Mouse (Mus musculus) telencephalon, adult 2 months (tissue): ENCODE measurements at regions not wholly inside any gene's neighbourhood (a gene's known extent, or its start where the extent isn't known, plus 50 kb on each side); places are given as distances from the start of the nearest gene placed in this dataset.

Experiments
- DNase-seq: peaks from one replicate; pipeline ENCODE4 v3.0.0-alpha.2; 2011; ENCODE audit warnings: low read depth, low spot score

DNA sequence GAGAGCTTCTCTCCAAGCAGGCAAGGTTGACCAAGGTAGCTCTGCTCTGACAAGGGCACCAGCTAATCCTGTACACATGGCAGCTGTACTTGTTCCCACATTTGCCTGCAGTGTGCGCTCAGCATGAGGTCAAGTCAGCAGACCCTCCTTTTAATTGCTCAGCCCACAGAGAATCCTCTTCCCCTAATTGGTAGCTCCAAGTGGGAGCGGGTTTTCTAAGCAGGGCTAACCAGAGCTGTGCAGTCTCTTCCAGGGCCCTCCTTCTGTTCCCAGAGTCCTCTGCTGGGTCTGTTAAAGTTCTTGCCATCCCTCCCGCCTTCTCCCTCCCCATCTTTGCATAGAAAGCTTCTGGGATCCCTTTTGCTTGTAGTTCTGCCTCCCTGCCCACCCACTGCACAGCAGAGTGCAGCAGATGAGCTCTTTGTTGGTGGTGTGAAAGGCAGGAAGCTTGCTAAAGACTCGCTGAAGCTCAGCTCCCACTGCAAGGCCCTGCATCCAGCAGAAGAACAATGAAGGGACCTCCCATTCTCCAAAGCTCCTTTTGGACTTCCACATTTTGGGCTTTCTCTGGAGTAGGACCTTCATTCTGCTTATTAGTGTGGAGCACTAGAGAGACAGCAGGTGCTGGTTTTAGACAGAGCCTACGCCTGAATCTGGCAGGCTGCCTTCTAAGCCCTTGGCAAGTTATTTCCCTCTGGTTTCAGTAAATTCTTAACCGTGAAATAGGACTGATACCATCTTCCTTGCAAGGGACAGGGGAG is 235.3 kb upstream of the Serp2 start:
- peak; percentile 90 for DNase-seq

DNA sequence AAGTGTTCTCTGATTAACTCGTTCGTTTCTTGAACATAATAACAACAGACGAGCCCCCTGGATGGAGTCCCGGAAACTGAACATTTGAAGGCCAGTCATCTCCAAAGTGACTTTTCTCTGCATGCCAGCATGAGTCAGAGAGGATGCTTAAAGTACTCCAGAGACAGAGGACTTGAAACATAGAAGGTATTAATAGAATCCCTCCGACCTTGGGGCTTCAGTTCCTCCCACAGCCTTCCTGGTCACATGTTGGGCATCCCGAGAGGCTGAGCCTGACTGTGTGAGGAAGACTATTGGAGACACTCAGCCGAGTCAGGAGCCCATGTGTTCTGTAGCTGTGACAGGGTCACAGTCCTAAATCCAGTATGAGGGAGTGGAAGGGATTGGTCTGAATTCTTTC is 232.7 kb upstream of the Serp2 start:
- no peak for DNase-seq

DNA sequence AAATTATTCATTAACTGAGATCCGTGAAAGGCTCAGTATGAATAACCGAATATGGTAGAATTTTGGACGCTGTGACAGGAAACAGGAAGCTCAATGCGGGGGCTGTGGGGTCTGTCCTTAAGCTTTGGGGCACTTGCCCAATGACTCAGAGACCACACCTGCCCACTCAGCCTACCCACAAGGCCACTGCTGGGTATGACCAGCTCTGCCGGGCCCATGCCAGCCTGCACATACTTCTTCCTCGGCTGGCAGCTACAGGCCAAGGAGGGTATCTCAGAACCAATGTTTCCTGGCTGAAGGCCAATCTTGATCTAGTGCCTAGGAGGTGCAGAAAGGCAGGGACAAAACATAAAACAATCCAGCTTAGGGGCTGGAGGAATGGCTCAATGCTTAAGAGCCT is 230.9 kb upstream of the Serp2 start:
- DNase-seq, result no peak

DNA sequence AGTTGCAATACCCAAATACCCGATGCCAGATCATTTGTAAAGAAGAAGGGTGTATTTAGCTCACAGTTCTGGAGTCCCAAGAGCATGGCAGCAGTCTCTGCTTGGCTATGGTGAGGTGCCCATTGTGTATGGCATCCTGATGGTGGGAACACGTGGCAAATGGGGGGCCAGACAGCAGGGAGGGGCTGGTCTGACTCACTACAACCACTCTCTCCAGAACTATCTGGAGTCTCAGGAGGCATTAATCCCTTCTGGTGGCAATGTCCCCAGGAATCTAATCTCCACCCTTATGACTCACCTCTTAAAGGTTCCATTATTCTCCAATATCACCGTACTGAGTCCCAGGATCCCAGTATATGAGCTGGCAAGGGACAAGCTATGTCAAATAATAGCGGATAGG is 229.5 kb upstream of the Serp2 start:
- DNase-seq, result no peak

DNA sequence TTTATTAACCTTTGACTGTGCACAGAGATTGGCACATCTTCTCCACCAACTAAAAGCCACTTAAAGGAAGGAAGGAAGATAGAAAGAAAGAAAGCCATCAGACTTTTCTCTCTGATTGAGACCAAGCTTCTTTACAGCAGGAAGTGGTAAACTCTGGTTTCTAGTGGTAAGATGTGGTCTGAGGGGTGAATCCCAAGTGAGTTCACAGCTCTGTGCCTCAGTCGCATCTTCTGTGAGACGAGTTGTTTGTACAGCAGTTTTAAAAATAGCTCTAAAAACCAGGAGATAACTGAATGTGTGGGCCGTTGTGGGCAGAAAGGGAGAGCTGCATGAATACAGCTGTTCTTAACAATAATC is 224.8 kb upstream of the Serp2 start:
- DNase-seq, result no peak

DNA sequence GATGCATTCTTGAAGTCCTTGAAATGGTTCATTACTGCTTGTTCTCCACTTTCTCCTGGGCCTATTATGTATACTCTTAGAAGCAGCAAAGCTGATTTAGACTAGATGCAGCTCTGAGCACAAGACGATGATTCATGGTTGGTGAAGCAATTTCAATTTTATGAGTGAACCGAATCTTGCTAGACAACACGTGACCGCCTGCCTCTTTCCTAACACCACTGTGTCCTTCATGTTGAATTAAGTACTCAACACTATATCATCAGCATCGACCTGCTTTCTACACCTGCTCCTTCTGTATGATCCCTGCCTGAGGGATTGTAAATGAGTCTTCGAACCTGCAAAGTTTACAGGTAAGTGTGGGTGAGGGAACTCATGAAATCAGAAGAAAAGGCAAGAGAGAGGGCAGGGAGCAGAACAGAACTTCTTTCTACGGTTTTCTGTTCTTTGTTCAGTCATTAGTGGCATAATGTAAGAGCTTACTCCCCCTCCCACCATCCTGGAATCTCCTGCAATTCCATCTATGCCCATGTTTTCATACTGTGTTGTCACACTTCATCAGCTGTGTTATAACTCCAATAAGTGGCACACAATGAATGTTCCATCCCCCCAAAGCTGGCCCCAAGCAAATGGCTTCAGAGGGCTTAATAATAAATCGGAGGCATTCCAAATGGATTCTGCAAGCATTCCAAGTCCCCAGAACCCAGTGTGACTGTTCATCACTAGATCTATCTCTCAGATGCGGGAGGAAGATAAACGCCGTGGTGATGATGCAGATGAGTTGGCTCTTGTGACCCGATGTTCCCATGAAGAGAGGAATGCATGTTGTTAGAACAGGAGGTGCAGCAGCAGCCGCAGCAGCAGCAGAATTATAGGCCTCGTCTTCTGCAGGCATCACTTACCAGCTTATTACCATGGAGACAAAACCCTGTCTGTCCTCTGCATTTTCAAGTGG is 224.2 kb upstream of the Serp2 start:
- no peak for DNase-seq

DNA sequence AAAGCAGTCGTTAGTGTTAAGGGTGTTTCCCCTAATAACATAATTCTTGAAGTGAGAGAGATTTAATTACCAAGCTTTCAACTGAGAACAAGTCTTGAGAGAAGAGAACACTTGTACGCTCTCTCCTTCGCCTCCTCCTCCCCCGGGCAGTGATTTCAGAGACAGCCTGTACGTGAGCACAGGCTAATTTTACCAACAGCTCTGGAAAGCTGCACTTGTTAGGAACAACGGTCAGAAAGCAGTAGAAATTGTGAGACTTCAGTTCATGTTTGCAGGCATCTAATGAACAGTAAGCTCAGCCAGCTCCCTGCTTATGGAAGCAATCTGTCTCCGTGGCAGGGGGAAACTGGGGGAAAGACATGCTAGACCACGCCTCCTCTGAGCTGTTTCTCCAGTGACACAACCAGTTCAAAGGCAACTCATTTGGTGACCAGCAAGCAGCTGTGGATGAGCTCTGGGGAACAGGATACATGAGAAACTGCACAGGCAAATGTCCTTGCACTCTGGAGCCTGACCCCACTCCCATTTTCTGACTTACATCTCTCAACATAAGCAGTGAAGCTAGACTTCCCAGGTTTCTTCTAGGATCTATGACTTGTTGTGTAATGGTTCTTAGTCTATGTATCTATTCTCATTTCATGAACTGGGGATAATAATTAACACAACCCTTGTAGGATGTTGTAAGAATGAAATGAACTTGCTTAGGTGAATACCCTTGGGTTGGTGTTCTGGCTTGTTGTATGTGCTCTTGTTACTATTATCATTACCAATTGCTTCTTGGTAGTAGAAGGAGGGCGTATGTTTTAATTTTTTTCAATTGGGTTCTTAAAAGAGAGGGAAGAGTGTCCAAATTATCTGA is 222.1 kb upstream of the Serp2 start:
- peak; percentile 96 for DNase-seq

DNA sequence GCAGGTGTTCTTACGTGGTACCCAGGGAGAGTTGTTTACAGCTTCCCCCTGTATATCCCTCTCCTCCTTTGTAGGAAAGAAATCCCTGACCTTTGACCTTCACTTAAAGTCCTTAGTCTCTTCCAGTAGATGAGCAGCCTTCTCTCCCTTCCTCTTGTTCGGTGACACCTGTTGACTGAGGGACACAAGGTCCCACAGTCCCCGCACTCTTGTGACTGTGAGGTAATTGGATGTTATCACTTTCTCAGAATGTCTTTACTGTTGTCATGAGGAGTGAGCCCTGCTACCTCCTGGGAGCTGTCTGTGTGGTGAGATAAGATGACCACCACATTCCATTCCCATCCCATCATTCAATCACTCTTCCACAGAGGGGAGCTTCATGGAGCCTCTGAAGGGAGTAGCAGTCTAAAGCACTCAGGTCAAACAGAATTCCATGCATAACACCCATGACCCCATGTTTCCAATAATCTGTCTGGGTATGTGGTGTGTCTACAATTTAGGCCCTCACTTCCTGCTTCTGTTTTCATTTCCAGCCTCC is 218.8 kb upstream of the Serp2 start:
- DNase-seq, result no peak

DNA sequence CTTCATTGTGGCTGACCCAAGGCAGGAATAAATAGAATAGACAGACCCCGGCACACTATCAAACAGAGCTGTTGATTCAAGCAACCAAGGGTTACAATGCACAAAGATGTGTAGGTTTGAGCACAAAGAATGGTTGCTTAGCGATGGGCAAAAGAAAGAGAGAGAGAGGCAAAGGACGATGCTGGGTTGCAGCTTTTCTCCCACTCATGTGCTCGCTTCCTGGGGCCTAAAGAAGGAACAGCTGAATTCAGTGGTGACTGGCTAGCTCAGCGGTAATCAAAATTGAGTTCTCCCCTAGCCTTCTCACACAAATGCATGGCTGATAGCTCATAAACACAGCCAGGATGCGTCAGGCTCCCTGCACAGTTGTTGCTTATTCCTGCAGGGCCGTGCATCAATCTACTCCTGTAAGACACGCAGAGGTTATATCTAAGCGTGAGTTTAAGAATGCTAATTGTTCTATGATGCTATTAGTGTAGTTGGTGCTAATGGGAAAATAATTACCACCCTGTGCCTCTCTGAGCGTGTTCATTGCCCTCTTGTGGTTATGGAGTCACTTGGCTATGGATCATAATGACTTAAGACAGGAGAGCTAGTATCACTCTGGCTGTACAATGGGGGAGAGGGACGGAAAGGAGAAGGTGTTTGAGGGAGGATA is 216.2 kb upstream of the Serp2 start:
- no peak for DNase-seq

DNA sequence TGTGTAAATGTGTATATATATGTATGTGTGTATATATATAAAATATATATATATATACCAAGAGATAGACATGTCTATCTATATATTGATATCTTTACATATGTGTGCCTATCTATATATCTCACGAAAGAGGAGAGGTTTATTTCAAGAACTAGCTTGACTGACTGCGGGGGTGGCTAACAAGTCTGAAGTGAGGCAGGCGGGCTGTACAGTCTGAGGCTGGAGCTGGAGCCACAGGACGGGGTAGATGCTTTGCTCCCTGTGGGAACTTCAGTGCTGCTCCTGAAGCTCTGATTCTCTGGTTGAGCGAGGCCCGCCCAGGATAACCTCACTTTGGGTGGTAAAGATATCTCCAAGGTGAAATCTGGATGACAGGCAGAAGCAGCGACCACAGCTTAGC is 213.4 kb upstream of the Serp2 start:
- DNase-seq, result no peak

DNA sequence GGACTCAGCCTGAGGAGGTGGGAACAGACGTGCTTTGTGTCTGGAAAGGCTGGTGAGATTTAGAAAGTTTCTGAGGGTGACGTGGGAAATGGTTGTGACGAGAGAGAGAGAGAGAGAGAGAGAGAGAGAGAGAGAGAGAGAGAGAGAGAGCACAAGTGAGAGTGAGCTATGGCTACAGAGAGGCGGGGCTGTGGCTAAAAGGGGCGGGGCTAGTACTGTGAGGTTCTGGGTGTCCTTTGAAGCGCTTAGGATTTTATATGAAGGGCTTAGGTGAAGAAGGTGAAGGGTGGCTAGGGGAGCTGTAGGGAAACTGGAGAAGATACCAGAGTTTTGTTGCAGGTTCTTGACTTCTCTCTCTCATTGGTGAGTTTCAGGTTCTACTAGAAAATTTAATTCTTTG is 210.6 kb upstream of the Serp2 start:
- DNase-seq, result no peak

DNA sequence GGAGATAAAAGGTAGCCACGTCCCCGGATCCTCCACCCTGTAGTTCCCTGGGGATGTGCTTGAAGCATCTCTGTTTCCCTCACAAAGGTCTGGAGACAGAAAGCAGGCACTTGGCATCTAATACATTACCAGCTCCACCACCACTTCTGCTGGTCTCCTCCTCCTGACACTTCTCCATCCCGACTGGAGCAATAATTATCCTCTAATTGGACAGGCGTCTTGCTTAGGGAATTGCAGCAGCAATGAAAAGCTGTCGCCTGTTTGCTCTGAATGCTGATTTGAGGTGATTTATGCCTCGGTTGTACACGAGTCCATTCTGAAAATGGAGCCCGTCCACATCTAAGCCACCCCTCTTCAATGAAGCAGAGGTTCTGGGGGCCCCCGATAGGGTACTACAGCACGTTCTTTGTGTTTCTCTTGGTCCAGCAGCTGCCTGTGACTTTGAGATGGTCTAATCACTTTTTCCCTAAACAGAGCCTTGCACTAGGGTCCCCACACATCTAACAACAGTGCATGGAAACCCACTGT is 209.6 kb upstream of the Serp2 start:
- no peak for DNase-seq

DNA sequence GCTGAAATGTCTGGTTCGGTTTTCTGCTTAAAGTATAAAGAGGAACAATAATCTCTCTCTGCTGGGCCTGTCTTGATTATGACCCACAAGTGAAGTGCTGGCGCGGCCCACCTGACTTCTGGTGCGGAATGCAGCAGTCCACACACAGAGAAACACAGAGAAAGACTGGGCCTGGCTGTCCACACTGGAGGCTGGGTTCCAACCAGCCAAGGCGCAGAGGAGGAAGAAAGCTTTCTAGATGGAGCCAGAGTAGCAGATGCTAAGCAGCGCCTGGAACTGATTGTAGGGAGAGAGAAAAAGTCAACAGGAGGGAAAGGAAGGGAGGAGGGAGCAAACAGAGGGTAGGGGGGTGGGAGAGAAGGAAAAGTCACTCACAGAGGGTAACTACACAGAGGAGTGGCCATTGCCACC is 208.4 kb upstream of the Serp2 start:
- no peak for DNase-seq

DNA sequence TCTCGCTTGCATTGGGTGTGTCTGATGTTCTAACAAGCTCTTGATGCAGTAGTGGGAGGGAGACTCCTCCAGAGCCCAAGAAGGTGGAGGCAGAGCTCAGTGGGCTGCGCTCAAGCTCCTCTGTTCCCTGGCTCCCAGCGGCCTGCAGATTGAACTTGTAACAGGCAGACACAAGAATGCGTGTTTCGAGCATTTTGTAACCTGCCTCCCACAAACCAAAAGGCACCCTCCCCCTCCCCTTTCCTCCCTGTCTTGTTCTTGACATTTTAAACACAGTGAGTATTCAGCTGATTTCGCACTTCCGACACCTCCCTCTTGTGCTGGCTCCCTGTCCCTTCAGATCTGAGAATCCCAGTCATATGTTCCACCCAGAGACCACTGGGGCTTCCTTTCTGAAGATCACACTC is 207.7 kb upstream of the Serp2 start:
- peak; percentile 97 for DNase-seq

DNA sequence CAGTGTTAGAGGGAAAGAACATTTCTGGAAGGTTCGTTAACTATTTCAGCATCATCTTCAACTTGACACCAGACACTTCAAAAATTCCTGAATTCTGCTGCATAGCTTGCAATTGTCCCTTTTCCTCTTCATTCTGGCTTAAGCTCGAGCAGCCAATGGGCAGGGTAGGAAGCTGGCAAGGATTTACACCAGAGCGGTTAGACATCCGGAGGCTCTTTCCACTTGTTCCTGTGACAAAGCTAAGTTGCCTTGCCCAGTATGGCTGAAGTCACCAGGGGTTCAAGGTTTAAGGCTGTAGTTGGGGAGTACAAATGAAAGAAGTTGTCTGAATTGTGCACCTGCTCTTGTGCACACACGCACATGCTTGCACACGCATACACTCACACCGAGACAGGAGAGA is 206.8 kb upstream of the Serp2 start:
- DNase-seq, result no peak

DNA sequence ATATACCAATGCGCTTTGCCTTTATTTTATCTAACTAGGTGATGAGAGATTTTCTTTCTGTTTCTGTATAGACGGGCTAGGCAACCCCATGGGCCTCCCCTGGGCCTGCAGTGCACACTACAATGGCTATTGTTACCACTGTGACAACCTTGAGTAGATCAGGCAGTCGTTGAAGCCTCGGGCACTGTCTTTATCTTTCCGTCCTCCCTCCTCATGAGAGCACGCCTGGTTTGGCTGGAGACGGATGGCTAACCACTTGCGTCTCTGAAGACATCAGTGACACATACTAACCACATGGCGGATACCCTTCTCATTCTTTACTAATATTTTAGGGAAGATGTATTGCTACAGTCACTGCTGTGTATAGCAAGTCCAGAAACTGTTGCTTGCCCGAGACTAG is 206.1 kb upstream of the Serp2 start:
- DNase-seq, result no peak

DNA sequence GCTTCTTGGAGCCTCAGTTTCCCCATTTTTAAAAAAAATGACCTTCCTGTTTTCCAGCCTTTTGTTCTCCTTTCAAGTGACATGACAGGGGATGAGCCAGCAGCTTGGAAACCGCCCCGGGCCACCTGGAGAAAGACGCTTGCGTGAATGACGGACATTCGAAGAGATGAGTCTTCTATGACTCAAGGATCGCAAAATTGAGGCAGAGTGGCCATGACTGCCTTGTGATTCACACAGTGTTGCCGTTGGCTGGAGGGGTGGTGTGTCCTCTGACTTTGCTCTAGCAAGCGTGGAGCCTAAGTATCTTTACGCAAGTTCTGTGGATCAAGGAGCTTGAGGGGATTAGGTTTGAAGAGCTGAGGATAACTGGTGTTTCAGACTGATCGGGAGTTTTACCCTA is 205.0 kb upstream of the Serp2 start:
- no peak for DNase-seq

DNA sequence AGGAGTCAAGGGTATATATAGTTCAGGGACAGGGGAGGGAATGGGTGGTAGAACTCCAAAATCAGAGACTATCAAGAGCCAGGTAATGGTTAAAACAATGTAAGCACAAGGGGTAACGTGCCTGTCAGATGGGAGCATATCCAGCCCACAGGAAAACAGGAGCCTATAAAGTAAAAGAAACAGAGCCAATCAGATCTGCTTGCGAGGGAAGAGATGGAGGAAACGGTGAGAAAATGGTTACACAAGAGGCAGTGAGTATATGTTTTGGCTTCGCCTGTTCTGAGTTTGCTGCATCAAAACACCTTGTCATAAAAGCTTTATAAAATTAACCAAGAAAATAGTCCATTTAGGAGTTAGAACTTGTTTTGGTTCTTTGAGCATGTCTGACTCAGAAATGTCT is 204.6 kb upstream of the Serp2 start:
- no peak for DNase-seq

DNA sequence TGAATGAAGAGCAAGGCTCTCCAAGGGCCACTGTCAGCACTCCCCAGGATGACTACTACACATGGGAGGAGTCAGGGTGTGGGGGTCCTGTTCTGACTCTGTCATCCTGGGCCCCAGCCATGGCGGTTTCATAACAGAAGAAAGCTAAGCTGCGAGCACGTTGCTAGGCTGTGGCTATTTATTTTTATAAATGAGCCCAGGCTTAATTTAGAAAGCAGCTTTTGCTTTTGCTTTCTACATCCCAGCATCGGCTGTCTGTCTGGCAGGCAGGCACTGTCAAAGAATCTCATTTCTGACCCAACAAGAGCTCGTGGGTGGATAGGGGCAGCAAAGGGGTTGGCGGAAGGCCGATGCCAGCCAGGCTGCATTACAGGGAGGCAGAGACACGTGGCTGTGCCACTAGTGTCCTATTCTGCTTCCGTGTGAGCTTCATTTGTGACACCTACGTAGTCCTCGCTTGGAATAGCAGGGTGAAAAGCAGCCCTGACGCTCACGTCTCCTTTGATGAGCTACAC is 203.9 kb upstream of the Serp2 start:
- DNase-seq, result peak; percentile 95

DNA sequence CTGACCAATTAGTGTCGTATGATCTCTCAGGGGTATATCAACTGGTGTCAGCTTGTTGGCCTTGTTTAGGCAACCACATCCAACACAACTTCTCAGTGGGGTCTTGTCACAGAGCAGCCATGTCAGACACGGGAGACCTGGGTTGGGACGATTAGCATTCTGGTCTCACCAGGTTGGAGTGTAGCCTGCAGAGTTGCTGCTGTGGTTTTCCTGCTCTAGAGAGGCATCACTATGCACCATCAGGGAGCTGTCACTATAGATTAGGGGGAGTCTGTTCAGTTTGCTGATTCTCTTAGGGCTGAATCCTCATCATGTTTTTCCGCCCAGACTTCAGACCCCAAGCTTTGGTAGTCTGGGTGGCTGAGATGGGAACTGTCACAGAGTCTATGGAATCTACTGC is 202.7 kb upstream of the Serp2 start:
- no peak for DNase-seq

DNA sequence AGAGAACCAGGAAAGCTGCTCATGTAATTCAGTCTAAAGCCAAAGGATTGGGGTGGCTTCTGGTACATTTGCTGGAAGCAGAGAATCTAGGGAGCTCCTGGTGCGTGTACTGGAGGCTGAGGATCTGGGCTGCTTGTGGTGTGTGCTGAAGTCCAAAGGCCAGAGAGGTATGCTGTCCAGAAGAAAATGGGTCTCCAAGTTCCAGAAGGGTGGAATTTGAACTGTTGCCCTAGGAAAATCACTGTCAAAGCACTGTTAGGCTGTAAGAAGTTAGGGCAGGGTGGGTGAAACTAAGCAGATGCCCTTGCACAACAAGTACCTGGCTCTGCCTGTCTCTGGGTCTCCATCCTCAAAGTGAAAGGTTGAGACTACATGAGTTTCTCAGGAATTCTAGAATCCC is 201.9 kb upstream of the Serp2 start:
- no peak for DNase-seq
